Mouse (Mus musculus): ENCODE results near the gene Arhgef28.

GRCm38 (mm10) chr13:97869428-97869827 lies 336.8 kb downstream of the Arhgef28 start:
- TF ChIP-seq CTCF (IDR thresholded peaks at IDR 0.05; ENCODE audit: control insufficient read depth, insufficient read depth, insufficient read length) (no peak), USF1 (IDR thresholded peaks at IDR 0.05; ENCODE audit: low read depth) (no peak), MAX (IDR thresholded peaks at IDR 0.05) (no peak), MYOD1 (IDR thresholded peaks at IDR 0.05; ENCODE audit: control insufficient read depth, insufficient read length, low read depth) (no peak), CEBPB (IDR thresholded peaks at IDR 0.05; ENCODE audit: low read depth) (no peak), MYOG (IDR thresholded peaks at IDR 0.05; ENCODE audit: control insufficient read depth, extremely low read depth, insufficient read length) (no peak)

Data from C2C12 (cell line).